Mouse (Mus musculus): ENCODE data around the gene Otulin. TPM values are rescaled to one million over a fixed set of nuclear protein-coding genes. Genes with fewer than 3 reads are reported as not detected.

Gene Otulin
- total and polyA plus RNA-seq, 3 experiments = 65.5 to 70.6 TPM; not detected in 1

GRCm38 (mm10) chr15:27533036-27533435 lies 97.5 kb downstream of the Otulin start:
- Histone ChIP-seq H3K9ac (ENCODE audit: control insufficient read depth, low read depth, low read length, poor library complexity, severe bottlenecking) (no peak overlapping the region), H3K9me3 (replicated peaks; ENCODE audit: insufficient read depth, low read length) (no peaks in the 10 kb centered on the region), H3K36me3 (ENCODE audit: control insufficient read depth in 1 of 2, insufficient read depth in 2 of 2, low read length in 2 of 2) (no peaks in the 10 kb centered on the region), H3K27me3 (ENCODE audit: control insufficient read depth in 1 of 2, insufficient read depth in 2 of 2, low read length in 2 of 2) (no peaks in the 10 kb centered on the region), H3K4me3 (ENCODE audit: control insufficient read depth in 1 of 2, insufficient read depth in 1 of 2, low read depth in 2 of 2, low read length in 2 of 2) (no peak overlapping the region), H3K79me2 (ENCODE audit: control insufficient read depth, insufficient read depth, low read length, poor library complexity) (no peaks in the 10 kb centered on the region), H3K4me1 (ENCODE audit: control insufficient read depth in 1 of 2, insufficient read depth in 2 of 2, low read length in 2 of 2) (no peaks in the 10 kb centered on the region), H3K27ac (ENCODE audit: control insufficient read depth, low read depth, low read length) (no peak overlapping the region)
- TF ChIP-seq BHLHE40 (IDR thresholded peaks at IDR 0.05; ENCODE audit: borderline replicate concordance, low read depth, low read length) (no peak), NRF1 (IDR thresholded peaks at IDR 0.05; ENCODE audit: insufficient read depth, low read depth, low read length, poor library complexity, severe bottlenecking) (peak; percentile 57)
- DNase-seq (ENCODE audit: low read depth, low spot score) = peak; percentile 9

GRCm38 (mm10) chr15:27530023-27530422 lies 100.5 kb downstream of the Otulin start:
- Histone ChIP-seq H3K4me1 (ENCODE audit: control insufficient read depth in 1 of 2, insufficient read depth in 2 of 2, low read length in 2 of 2) (no peaks in the 10 kb centered on the region), H3K9me3 (replicated peaks; ENCODE audit: insufficient read depth, low read length) (no peaks in the 10 kb centered on the region), H3K27ac (ENCODE audit: control insufficient read depth, low read depth, low read length) (no peak overlapping the region), H3K36me3 (ENCODE audit: control insufficient read depth in 1 of 2, insufficient read depth in 2 of 2, low read length in 2 of 2) (no peaks in the 10 kb centered on the region), H3K79me2 (ENCODE audit: control insufficient read depth, insufficient read depth, low read length, poor library complexity) (no peaks in the 10 kb centered on the region), H3K9ac (ENCODE audit: control insufficient read depth, low read depth, low read length, poor library complexity, severe bottlenecking) (no peak overlapping the region), H3K4me3 (ENCODE audit: control insufficient read depth in 1 of 2, insufficient read depth in 1 of 2, low read depth in 2 of 2, low read length in 2 of 2) (no peak overlapping the region), H3K27me3 (ENCODE audit: control insufficient read depth in 1 of 2, insufficient read depth in 2 of 2, low read length in 2 of 2) (no peaks in the 10 kb centered on the region)
- TF ChIP-seq GABPA (IDR thresholded peaks at IDR 0.05; ENCODE audit: low read depth, low read length) (no peak), NELFE (IDR thresholded peaks at IDR 0.05; ENCODE audit: low read depth, low read length) (no peak), UBTF (IDR thresholded peaks at IDR 0.05; ENCODE audit: borderline replicate concordance, insufficient read depth, low read depth, low read length) (no peak), CTCF (IDR thresholded peaks at IDR 0.05 in 2 of 3, conservative IDR thresholded peaks at IDR 0.05 in 1 of 3; ENCODE audit: control insufficient read depth in 1 of 3, insufficient read depth in 1 of 3, low read depth in 2 of 3, low read length in 3 of 3, poor library complexity in 1 of 3, severe bottlenecking in 1 of 3) (no peak), NRF1 (IDR thresholded peaks at IDR 0.05; ENCODE audit: insufficient read depth, low read depth, low read length, poor library complexity, severe bottlenecking) (no peak), MEF2A (IDR thresholded peaks at IDR 0.05; ENCODE audit: extremely low read depth, insufficient replicate concordance, low read depth, low read length, poor library complexity, severe bottlenecking) (no peak), JUND (IDR thresholded peaks at IDR 0.05; ENCODE audit: low read depth, low read length) (no peak), CHD1 (IDR thresholded peaks at IDR 0.05; ENCODE audit: low read depth, low read length) (no peak), TCF12 (IDR thresholded peaks at IDR 0.05; ENCODE audit: low read depth, low read length) (no peak)
- no peak for DNase-seq (ENCODE audit: low read depth, low spot score)

- no peaks in the 10 kb centered on the region for H3K79me2 ChIP-seq (ENCODE audit: control insufficient read depth, insufficient read depth, low read length, poor library complexity)
- no peak overlapping the region for H3K4me3 ChIP-seq (ENCODE audit: control insufficient read depth in 1 of 2, insufficient read depth in 1 of 2, low read depth in 2 of 2, low read length in 2 of 2)
- H3K4me1 ChIP-seq (ENCODE audit: control insufficient read depth in 1 of 2, insufficient read depth in 2 of 2, low read length in 2 of 2) = no peaks in the 10 kb centered on the region
- DNase-seq (ENCODE audit: low read depth, low spot score) = no peak
- H3K27me3 ChIP-seq (ENCODE audit: control insufficient read depth in 1 of 2, insufficient read depth in 2 of 2, low read length in 2 of 2) = no peaks in the 10 kb centered on the region
- H3K9me3 ChIP-seq (replicated peaks; ENCODE audit: insufficient read depth, low read length) = no peaks in the 10 kb centered on the region
- H3K9ac ChIP-seq (ENCODE audit: control insufficient read depth, low read depth, low read length, poor library complexity, severe bottlenecking) = no peak overlapping the region
- TF ChIP-seq BHLHE40 (IDR thresholded peaks at IDR 0.05; ENCODE audit: borderline replicate concordance, low read depth, low read length) = no peak
- TF ChIP-seq ETS1 (IDR thresholded peaks at IDR 0.05; ENCODE audit: low read depth, low read length) = no peak
- no peak for TF ChIP-seq CTCF (IDR thresholded peaks at IDR 0.05 in 2 of 3, conservative IDR thresholded peaks at IDR 0.05 in 1 of 3; ENCODE audit: control insufficient read depth in 1 of 3, insufficient read depth in 1 of 3, low read depth in 2 of 3, low read length in 3 of 3, poor library complexity in 1 of 3, severe bottlenecking in 1 of 3)
- TF ChIP-seq GABPA (IDR thresholded peaks at IDR 0.05; ENCODE audit: low read depth, low read length) = no peak
- no peak for TF ChIP-seq RAD21 (IDR thresholded peaks at IDR 0.05; ENCODE audit: low read depth, low read length)
- no peak for TF ChIP-seq MYC (IDR thresholded peaks at IDR 0.05; ENCODE audit: low read depth, low read length)
- no peak overlapping the region for H3K27ac ChIP-seq (ENCODE audit: control insufficient read depth, low read depth, low read length)
- H3K36me3 ChIP-seq (ENCODE audit: control insufficient read depth in 1 of 2, insufficient read depth in 2 of 2, low read length in 2 of 2) = no peaks in the 10 kb centered on the region
Observed at GRCm38 (mm10) chr15:27528896-27529295, 101.6 kb downstream of the Otulin start.

Data from MEL (cell line).